In the genomic region with DNA sequence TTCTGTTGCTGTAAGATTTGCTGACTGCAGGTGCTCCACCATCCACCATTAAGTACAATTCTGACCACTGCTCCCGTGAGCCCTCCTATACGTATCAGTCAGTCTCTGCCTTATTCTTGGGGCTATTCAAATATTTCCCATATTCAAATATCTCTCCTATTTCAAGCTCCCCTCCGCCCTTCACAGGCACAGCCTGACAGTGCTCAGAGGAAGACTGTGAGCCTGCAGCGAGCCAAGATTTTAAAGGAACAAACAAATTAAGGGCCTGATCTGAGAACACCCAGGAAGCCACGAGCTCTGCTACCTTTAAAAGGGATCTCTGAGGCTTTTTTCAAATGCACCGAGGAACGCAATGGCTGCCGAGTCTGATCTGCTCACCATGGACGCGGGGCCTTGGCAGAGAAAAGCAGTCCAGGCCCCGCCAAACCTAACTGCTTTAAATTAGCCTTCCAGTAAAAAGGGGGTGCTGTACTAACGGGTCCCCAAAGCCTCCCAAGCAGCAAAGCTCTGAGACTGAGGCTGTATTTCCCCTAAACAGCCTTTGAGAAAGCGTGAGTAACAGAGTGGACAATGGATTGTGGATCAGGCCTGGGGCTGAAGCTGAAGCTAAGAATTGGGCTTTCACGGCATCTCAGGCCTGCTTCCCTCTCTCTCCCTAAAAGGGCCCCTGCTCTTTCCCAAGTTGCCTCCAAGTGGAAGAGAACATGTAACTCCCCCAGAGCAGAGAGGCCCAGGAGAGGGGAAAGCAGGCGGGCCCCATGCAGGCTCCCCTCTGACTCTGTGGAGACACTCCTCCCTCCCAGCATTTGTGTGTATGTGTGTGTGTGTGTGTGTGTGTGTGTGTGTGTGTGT, we compare ENCODE assay signal across 8 mouse cellular contexts. TPM values are rescaled to one million over a fixed set of nuclear protein-coding genes. Genes with fewer than 3 reads are reported as not detected.
DNase-seq lines count a peak whose midpoint lies in the region; ATAC-seq and TF ChIP-seq lines count a peak whose summit lies in the region.

No protein-coding gene starts in this region.

- WGBS in heart, embryonic 11.5 days (ENCODE audit: insufficient replicate concordance), result 47% methylated on average over 15 of the region's 15 CpGs
- 14% methylated on average over 15 of the region's 15 CpGs for WGBS in limb, embryonic 14.5 days
- WGBS in neural tube, embryonic 12.5 days, result 41% methylated on average over 15 of the region's 15 CpGs

- H3K36me3 ChIP-seq in E14TG2a.4 (ENCODE audit: insufficient read depth, low read length), result no peaks in the 10 kb centered on the region
- H3K36me3 ChIP-seq in heart, embryonic 11.5 days (ENCODE audit: control insufficient read depth, insufficient read depth, low read length), result no peaks in the 10 kb centered on the region
- no peaks in the 10 kb centered on the region for H3K36me3 ChIP-seq in limb, embryonic 14.5 days (ENCODE audit: control insufficient read depth, insufficient read depth, low read length)
- H3K36me3 ChIP-seq in neural tube, embryonic 12.5 days, result no peaks in the 10 kb centered on the region

- H3K27me3 ChIP-seq in E14TG2a.4 (ENCODE audit: insufficient read depth, low read length), result peaks cover 11% of the 10 kb centered on the region
- H3K27me3 ChIP-seq in heart, embryonic 11.5 days (ENCODE audit: control insufficient read depth, insufficient read depth, low read length), result peaks cover 2% of the 10 kb centered on the region; the same call in 1 of the 2 replicates
- no peaks in the 10 kb centered on the region for H3K27me3 ChIP-seq in limb, embryonic 14.5 days (ENCODE audit: control insufficient read depth, insufficient read depth, low read length)
- H3K27me3 ChIP-seq in neural tube, embryonic 12.5 days (replicated peaks), result peaks cover 22% of the 10 kb centered on the region

- H3K27ac ChIP-seq in heart, embryonic 11.5 days (ENCODE audit: low read depth, low read length), result peak overlapping the region; percentile 89
- peak overlapping the region; percentile 98 for H3K27ac ChIP-seq in limb, embryonic 14.5 days (replicated peaks; ENCODE audit: low read depth, low read length)
- H3K27ac ChIP-seq in neural tube, embryonic 12.5 days, result no peak overlapping the region

- peak overlapping the region; percentile 41 for H3K4me3 ChIP-seq in E14TG2a.4 (replicated peaks; ENCODE audit: low read length)
- no peak overlapping the region for H3K4me3 ChIP-seq in heart, embryonic 11.5 days (ENCODE audit: low read depth, low read length)
- peak overlapping the region; percentile 18 for H3K4me3 ChIP-seq in limb, embryonic 14.5 days (replicated peaks; ENCODE audit: low read length)
- H3K4me3 ChIP-seq in neural tube, embryonic 12.5 days, result no peak overlapping the region

- H3K4me1 ChIP-seq in E14TG2a.4 (replicated peaks; ENCODE audit: low read depth, low read length), result peaks cover 92% of the 10 kb centered on the region
- peaks cover 49% of the 10 kb centered on the region for H3K4me1 ChIP-seq in heart, embryonic 11.5 days (ENCODE audit: control insufficient read depth, insufficient read depth, low read length)
- peaks cover 75% of the 10 kb centered on the region for H3K4me1 ChIP-seq in limb, embryonic 14.5 days (ENCODE audit: control insufficient read depth, insufficient read depth, low read length)
- H3K4me1 ChIP-seq in neural tube, embryonic 12.5 days, result peaks cover 41% of the 10 kb centered on the region

- ATAC-seq in heart, embryonic 11.5 days (replicated peaks; ENCODE audit: insufficient number of reproducible peaks, low FRiP score, low TSS enrichment), result no peak; the same call in 1 of the 2 replicates
- ATAC-seq in limb, embryonic 14.5 days (ENCODE audit: low FRiP score, low read depth), result peak; percentile 70
- no peak for ATAC-seq in neural tube, embryonic 12.5 days (ENCODE audit: low FRiP score, low read depth)

- peak overlapping the region; percentile 61 for H3K9ac ChIP-seq in heart, embryonic 11.5 days (ENCODE audit: low read depth, low read length)
- peak overlapping the region; percentile 45 for H3K9ac ChIP-seq in limb, embryonic 14.5 days (ENCODE audit: low read depth, low read length, severe bottlenecking)
- 0 out of 2 replicates have a peak overlapping the region, but pooled peaks have one; percentile 42 for H3K9ac ChIP-seq in neural tube, embryonic 12.5 days

- peak; percentile 38 for DNase-seq in cerebellum, postnatal 25 days
- no peak for DNase-seq in cerebellum, adult 9-11 months
- DNase-seq in limb, embryonic 14.5 days (ENCODE audit: low spot score), result peak; percentile 91
- DNase-seq in cerebellum, postnatal 10 days, result no peak
- no peak for DNase-seq in layer of hippocampus, adult 11-12 months (ENCODE audit: low spot score)

- TF ChIP-seq POLR2A in limb, embryonic 14.5 days (IDR thresholded peaks at IDR 0.05; ENCODE audit: borderline replicate concordance, extremely low read depth, insufficient read depth, insufficient read length), result no peak

- H3K4me2 ChIP-seq in heart, embryonic 11.5 days, result peak overlapping the region; percentile 9; the same call in 1 of the 2 replicates
- peak overlapping the region; percentile 41 for H3K4me2 ChIP-seq in limb, embryonic 14.5 days (replicated peaks; ENCODE audit: low read depth, low read length, severe bottlenecking)
- peak overlapping the region; percentile 16; the same call in 1 of the 2 replicates for H3K4me2 ChIP-seq in neural tube, embryonic 12.5 days (replicated peaks)

- no peaks in the 10 kb centered on the region for H3K9me3 ChIP-seq in E14TG2a.4 (ENCODE audit: low read length)
- H3K9me3 ChIP-seq in heart, embryonic 11.5 days (replicated peaks; ENCODE audit: control insufficient read depth, low read length), result no peaks in the 10 kb centered on the region
- H3K9me3 ChIP-seq in limb, embryonic 14.5 days (ENCODE audit: control insufficient read depth, low read length), result no peaks in the 10 kb centered on the region
- H3K9me3 ChIP-seq in neural tube, embryonic 12.5 days, result no peaks in the 10 kb centered on the region

- no peak for TF ChIP-seq CTCF in E14TG2a.4 (conservative IDR thresholded peaks at IDR 0.05; ENCODE audit: low read length)

RNA-seq across cellular contexts. Expression of gene Atp23, which starts 29.3 kb away (rescaled TPM):
- 9.4 and 11.7 TPM in 2 replicates for polyA plus RNA-seq in heart, embryonic 11.5 days (2014; fragmentation: Nextera tagmentation; extraction: Ambion mirVana)
- polyA plus RNA-seq in limb, embryonic 14.5 days (2012; rRNA removed), result 14.6 and 15.6 TPM in 2 replicates
- polyA plus RNA-seq in limb, embryonic 14.5 days (2014; fragmentation: Nextera tagmentation; extraction: Ambion mirVana), result 20.4 and 25.4 TPM in 2 replicates
- 12.8 and 13.1 TPM in 2 replicates for polyA plus RNA-seq in neural tube, embryonic 12.5 days (2016; fragmentation: Nextera tagmentation; extraction: Ambion mirVana)

RNA-seq across cellular contexts. Expression of gene Ctdsp2, which starts 48.0 kb away (rescaled TPM):
- 47.3 and 47.6 TPM in 2 replicates for polyA plus RNA-seq in heart, embryonic 11.5 days (2014; fragmentation: Nextera tagmentation; extraction: Ambion mirVana)
- polyA plus RNA-seq in limb, embryonic 14.5 days (2012; rRNA removed), result 230 and 284 TPM in 2 replicates
- polyA plus RNA-seq in limb, embryonic 14.5 days (2014; fragmentation: Nextera tagmentation; extraction: Ambion mirVana), result 143 and 153 TPM in 2 replicates
- polyA plus RNA-seq in neural tube, embryonic 12.5 days (2016; fragmentation: Nextera tagmentation; extraction: Ambion mirVana), result 39.4 and 42.6 TPM in 2 replicates

Comparison
In these comparisons a context has a peak if more than half of its experiments do, and no peak if none do; other contexts are left out.
1. DNase-seq: peak in cerebellum, postnatal 25 days (2 of 2) and limb, embryonic 14.5 days (single experiment); none in cerebellum, adult 9-11 months (single experiment), cerebellum, postnatal 10 days (0 of 2) and layer of hippocampus, adult 11-12 months (single experiment).
2. H3K4me3 ChIP-seq: peak in E14TG2a.4 (single experiment) and limb, embryonic 14.5 days (single experiment); none in heart, embryonic 11.5 days (single experiment) and neural tube, embryonic 12.5 days (single experiment).
3. Peak in every context shown above with its lines, with median percentiles within 50 percentile points of each other: H3K4me2 ChIP-seq and H3K9ac ChIP-seq.